Mouse (Mus musculus) bone marrow, adult 2 months (tissue): ENCODE results near the gene Hmgcl. TPM values are rescaled to one million over a fixed set of nuclear protein-coding genes. Genes with fewer than 3 reads are reported as not detected.

ENCODE experiments used
- H3K27ac ChIP-seq: fragments of 200-500 bp; 2 replicates; pipeline ENCODE4 v1.5.1; 2012; ENCODE audit warnings: low read depth, mild to moderate bottlenecking, control low read depth, inconsistent platforms, low read length; ENCODE audit not compliant: control insufficient read depth, poor library complexity, insufficient read depth
- H3K4me1 ChIP-seq: fragments of 200-500 bp; 2 replicates; pipeline ENCODE4 v1.6.1; 2011; ENCODE audit warnings: low read length; ENCODE audit not compliant: control insufficient read depth, insufficient read depth
- H3K4me3 ChIP-seq: fragments of 200-500 bp; replicated peaks from 2 replicates; pipeline ENCODE3; 2011; ENCODE audit warnings: mild to moderate bottlenecking, low read depth, low read length, control low read depth; ENCODE audit not compliant: control insufficient read depth
- CTCF ChIP-seq: fragments of 200-500 bp; IDR thresholded peaks from 2 replicates; pipeline ENCODE4 v1.5.1; 2011; ENCODE audit warnings: low read length, control low read depth; ENCODE audit not compliant: control insufficient read depth, insufficient read depth
- POLR2A ChIP-seq: fragments of 200-500 bp; IDR thresholded peaks from 2 replicates; pipeline ENCODE4 v1.6.1; 2011; ENCODE audit warnings: low read depth, mild to moderate bottlenecking, control low read depth, low read length, borderline replicate concordance; ENCODE audit not compliant: control insufficient read depth
- WGBS: fragments of 180-500 bp; shearing (Covaris S2); methylation state at CpG from one replicate; pipeline ENCODE4 v1.1.7; 2018; 5-methylcytosine and 5-hydroxymethylcytosine counted together
- polyA plus RNA-seq: library from polyadenylated mRNA; stranded (reverse); fragments of >200 nt; gene quantifications from 2 replicates; pipeline ENCODE4 v1.2.4, GENCODE M21; 2011; ENCODE audit warnings: low replicate concordance; ENCODE audit not compliant: missing spikeins, insufficient read depth, insufficient read length

Hmgcl gene
- polyA plus RNA-seq, 1 experiment = 65.5 TPM

GRCm38 (mm10) chr4:135954241-135954640 lies 8.0 kb downstream of the Hmgcl start:
- TF ChIP-seq CTCF (peak; percentile 91), POLR2A (no peak)
- WGBS = 30% methylated on average over 2 of the region's 2 CpGs

GRCm38 (mm10) chr4:135955886-135956285 lies 9.6 kb downstream of the Hmgcl start:
- Histone ChIP-seq H3K4me3 (no peak overlapping the region), H3K27ac (no peak overlapping the region), H3K4me1 (no peaks in the 10 kb centered on the region)
- no peak for TF ChIP-seq CTCF
- TF ChIP-seq POLR2A = no peak
- WGBS = 93% methylated on average over 9 of the region's 9 CpGs

More at GRCm38 (mm10) chr4:135954241-135954640, 8.0 kb downstream of the Hmgcl start:
- H3K4me1 ChIP-seq = no peaks in the 10 kb centered on the region
- no peak overlapping the region for H3K4me3 ChIP-seq
- no peak overlapping the region for H3K27ac ChIP-seq

GRCm38 (mm10) chr4:135958354-135958753 lies 12.1 kb downstream of the Hmgcl start:
- H3K27ac ChIP-seq = no peak overlapping the region
- no peak for TF ChIP-seq CTCF
- no peak for TF ChIP-seq POLR2A

GRCm38 (mm10) chr4:135960717-135961116 lies 14.5 kb downstream of the Hmgcl start:
- no peak for TF ChIP-seq POLR2A
- peak; percentile 99 for TF ChIP-seq CTCF
- 38% methylated on average over 5 of the region's 5 CpGs for WGBS
- Histone ChIP-seq H3K4me3 (no peak overlapping the region), H3K27ac (no peak overlapping the region), H3K4me1 (no peaks in the 10 kb centered on the region)

More at GRCm38 (mm10) chr4:135958354-135958753, 12.1 kb downstream of the Hmgcl start:
- Histone ChIP-seq H3K4me3 (no peak overlapping the region), H3K4me1 (no peaks in the 10 kb centered on the region)
- 87% methylated on average over 8 of the region's 8 CpGs for WGBS

GRCm38 (mm10) chr4:135961709-135962108 lies 15.5 kb downstream of the Hmgcl start:
- no peak overlapping the region for H3K27ac ChIP-seq
- H3K4me3 ChIP-seq = no peak overlapping the region
- 89% methylated on average over 5 of the region's 5 CpGs for WGBS
- H3K4me1 ChIP-seq = no peaks in the 10 kb centered on the region
- no peak for TF ChIP-seq CTCF

GRCm38 (mm10) chr4:135962198-135962597 lies 15.9 kb downstream of the Hmgcl start:
- Histone ChIP-seq H3K27ac (no peak overlapping the region), H3K4me1 (no peaks in the 10 kb centered on the region), H3K4me3 (no peak overlapping the region)
- 82% methylated on average over 7 of the region's 7 CpGs for WGBS
- no peak for TF ChIP-seq CTCF
- TF ChIP-seq POLR2A = no peak

- H3K4me1 ChIP-seq = no peaks in the 10 kb centered on the region
- TF ChIP-seq POLR2A = no peak
- no peak for TF ChIP-seq CTCF
- H3K27ac ChIP-seq = peak overlapping the region; percentile 96
- peak overlapping the region; percentile 98 for H3K4me3 ChIP-seq
- 8% methylated on average over 15 of the region's 15 CpGs for WGBS
Observed at GRCm38 (mm10) chr4:135962946-135963345, 16.7 kb downstream of the Hmgcl start.

- peak within 1 kb of the TSS; percentile 98 for H3K4me3 ChIP-seq
- TF ChIP-seq POLR2A = peak; percentile 91; the same call in 1 of the 2 replicates
- TF ChIP-seq CTCF = no peak
- H3K27ac ChIP-seq = peak within 1 kb of the TSS; percentile 96
- under 1% methylated on average over 56 of the region's 56 CpGs for WGBS
- H3K4me1 ChIP-seq = no peaks in the 10 kb centered on the region
Observed at GRCm38 (mm10) chr4:135963457-135964193, 17.4 kb downstream of the Hmgcl start, which contains the start of gene Gale. TSS of gene Gale (plus strand) at chr4:135963727.
